Mouse (Mus musculus) retina, postnatal 7 days (tissue): Measurements from ENCODE around the gene Fam163a.

Experiments
- DNase-seq: peaks from one replicate; pipeline ENCODE4 v3.0.0-alpha.2; 2012; ENCODE audit warnings: low read depth, low spot score

Fam163a gene

DNA sequence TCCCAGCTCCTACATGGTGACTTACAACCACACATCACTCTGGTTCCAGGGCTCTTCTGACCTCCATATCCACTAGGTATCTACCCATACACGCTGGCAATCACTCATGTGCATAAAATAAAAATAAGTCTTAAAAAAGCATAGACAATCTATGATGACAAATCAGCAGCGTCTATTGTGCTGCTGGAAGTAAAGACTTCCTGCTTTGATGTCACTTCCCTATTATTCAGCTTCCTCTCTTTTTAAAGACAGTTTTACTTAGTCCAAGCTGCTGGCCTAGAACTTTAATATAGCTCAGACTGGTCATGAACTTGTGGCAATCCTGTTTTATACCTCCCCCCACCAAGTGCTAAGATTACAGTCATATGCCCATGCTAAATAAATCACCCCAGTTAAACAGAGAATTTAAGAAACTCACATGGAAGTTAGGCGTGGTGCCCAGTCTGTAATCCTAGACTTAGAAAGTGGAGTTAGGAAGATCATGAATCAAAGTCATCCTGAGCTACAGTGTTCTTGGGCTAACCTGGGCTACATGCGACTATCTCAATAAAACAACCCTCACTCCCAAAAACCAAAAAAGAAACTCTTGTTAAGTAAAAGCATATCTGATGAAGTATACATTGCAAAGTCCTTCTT is 176.4 kb downstream of the Fam163a start:
- DNase-seq = no peak

DNA sequence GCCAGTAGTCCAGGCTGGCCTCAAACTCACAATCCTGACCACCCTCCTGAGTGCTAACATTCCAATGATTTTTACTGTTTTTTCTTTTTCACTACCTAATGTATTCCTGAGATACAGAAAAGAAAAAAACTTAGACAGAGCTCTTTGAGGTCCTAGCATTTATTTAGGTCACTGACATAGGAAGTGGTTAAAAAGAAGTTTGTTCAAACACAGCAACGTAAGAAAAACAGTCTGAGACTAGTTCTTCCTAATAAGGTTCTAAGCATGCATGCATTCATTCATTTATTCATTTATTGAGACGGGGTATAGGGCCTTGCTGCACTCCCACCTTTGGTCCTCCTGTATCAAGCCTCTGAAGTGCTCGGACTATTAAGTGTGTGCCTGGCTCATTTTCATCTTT is 177.0 kb downstream of the Fam163a start:
- DNase-seq = no peak
